Mouse (Mus musculus) liver, postnatal 0 days (tissue): ENCODE measurements around the gene Fat3.

ENCODE experiments used
- CTCF ChIP-seq: sonication (generic); IDR thresholded peaks from 2 replicates; pipeline ENCODE4 v1.5.1; 2016; ENCODE audit warnings: antibody characterized with exemption, low read depth
- EP300 ChIP-seq: IDR thresholded peaks from 2 replicates; pipeline ENCODE4 v1.6.1; 2016; ENCODE audit warnings: antibody characterized with exemption, low read depth, mild to moderate bottlenecking

GRCm38 (mm10) chr9:16147735-16148134 lies 353.4 kb downstream of the Fat3 start:
- TF ChIP-seq CTCF (no peak), EP300 (no peak)
